Mouse (Mus musculus) bone marrow macrophage, adult 2 months (primary cell): ENCODE measurements around the gene Nr1h3.

Experiments used
- CTCF ChIP-seq: IDR thresholded peaks from 2 replicates; pipeline ENCODE4 v1.5.1; 2012; ENCODE audit warnings: low read depth, mild to moderate bottlenecking, low read length, moderate library complexity
- POLR2A ChIP-seq: IDR thresholded peaks from 2 replicates; pipeline ENCODE4 v1.6.1; 2012; ENCODE audit warnings: mild to moderate bottlenecking, low read depth, low read length, borderline replicate concordance

DNA sequence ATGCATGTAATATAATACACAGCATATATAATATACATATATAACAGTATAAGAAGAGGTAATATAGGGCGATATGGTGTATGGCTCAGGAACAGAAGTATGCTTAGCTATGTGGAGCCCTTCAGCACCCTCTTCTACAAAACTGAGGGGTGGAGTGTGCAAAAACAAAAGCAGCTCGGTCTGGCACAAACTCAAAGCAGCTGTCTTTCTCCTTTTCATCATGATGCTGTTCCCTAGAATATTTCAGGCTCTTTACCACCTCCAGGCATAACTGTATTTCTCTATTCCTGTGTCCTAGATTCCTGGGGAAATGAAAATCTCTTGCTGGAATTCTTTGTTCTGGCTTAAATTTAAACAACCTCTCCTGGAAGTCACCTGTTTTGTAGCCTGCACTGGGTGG, 27.1 kb upstream of the Nr1h3 start:
- no peak for TF ChIP-seq POLR2A
- TF ChIP-seq CTCF: no peak
